Mouse (Mus musculus): Measurements from ENCODE around the gene Emd. TPM values are rescaled to one million over a fixed set of nuclear protein-coding genes. Genes with fewer than 3 reads are reported as not detected.

Emd gene
- polyA plus RNA-seq, 1 experiment from 2014 or later = 30.7 TPM

- H3K4me2 ChIP-seq (ENCODE audit: low read length) = peak within 1 kb of the TSS; percentile 64
- peaks cover 4% of the 10 kb centered on the region for H3K36me3 ChIP-seq (ENCODE audit: control insufficient read depth, insufficient read depth, low read length)
- peak within 1 kb of the TSS; percentile 67 for H3K27ac ChIP-seq (ENCODE audit: low read depth)
- WGBS = 18% methylated on average over 16 of the region's 16 CpGs
- no peaks in the 10 kb centered on the region for H3K27me3 ChIP-seq (replicated peaks; ENCODE audit: control insufficient read depth, insufficient read depth, low read length)
- no peaks in the 10 kb centered on the region for H3K9me3 ChIP-seq (ENCODE audit: control insufficient read depth, low read length)
- H3K4me3 ChIP-seq (ENCODE audit: low read depth, low read length) = peak within 1 kb of the TSS; percentile 53
- DNase-seq (ENCODE audit: low spot score) (peak; percentile 74), ATAC-seq (replicated peaks; ENCODE audit: low FRiP score, low TSS enrichment, low read depth) (peak; percentile 92)
- H3K9ac ChIP-seq (ENCODE audit: low read length) = peak within 1 kb of the TSS; percentile 59
- H3K4me1 ChIP-seq (replicated peaks; ENCODE audit: control insufficient read depth, insufficient read depth, low read length) = 0 out of 2 replicates have a peak, but pooled peaks cover 5% of the 10 kb centered on the region
Measured at GRCm38 (mm10) chrX:74281732-74282394, 27.4 kb downstream of the Emd start, which contains the start of the genes Taz and Dnase1l1. TSS of gene Taz (plus strand) at chrX:74281912. TSS of gene Dnase1l1 (minus strand) at chrX:74282337.

GRCm38 (mm10) chrX:74282395-74283091 lies 28.1 kb downstream of the Emd start:
- Histone ChIP-seq H3K9ac (ENCODE audit: low read length) (peak overlapping the region; percentile 59), H3K9me3 (ENCODE audit: control insufficient read depth, low read length) (no peaks in the 10 kb centered on the region), H3K36me3 (ENCODE audit: control insufficient read depth, insufficient read depth, low read length) (peaks cover 4% of the 10 kb centered on the region), H3K27me3 (replicated peaks; ENCODE audit: control insufficient read depth, insufficient read depth, low read length) (no peaks in the 10 kb centered on the region), H3K4me3 (ENCODE audit: low read depth, low read length) (peak overlapping the region; percentile 53), H3K4me1 (replicated peaks; ENCODE audit: control insufficient read depth, insufficient read depth, low read length) (0 out of 2 replicates have a peak, but pooled peaks cover 5% of the 10 kb centered on the region), H3K27ac (ENCODE audit: low read depth) (peak overlapping the region; percentile 67), H3K4me2 (ENCODE audit: low read length) (peak overlapping the region; percentile 64)
- 18% methylated on average over 39 of the region's 39 CpGs for WGBS
- ATAC-seq (replicated peaks; ENCODE audit: low FRiP score, low TSS enrichment, low read depth) = peak; percentile 73
- DNase-seq (ENCODE audit: low spot score) = peak; percentile 84

GRCm38 (mm10) chrX:74283092-74283437 lies 28.6 kb downstream of the Emd start:
- Histone ChIP-seq H3K9me3 (ENCODE audit: control insufficient read depth, low read length) (no peaks in the 10 kb centered on the region), H3K4me3 (ENCODE audit: low read depth, low read length) (peak overlapping the region; percentile 53), H3K27ac (ENCODE audit: low read depth) (peak overlapping the region; percentile 67), H3K9ac (ENCODE audit: low read length) (peak overlapping the region; percentile 59), H3K4me1 (replicated peaks; ENCODE audit: control insufficient read depth, insufficient read depth, low read length) (0 out of 2 replicates have a peak, but pooled peaks cover 5% of the 10 kb centered on the region), H3K36me3 (ENCODE audit: control insufficient read depth, insufficient read depth, low read length) (peaks cover 7% of the 10 kb centered on the region), H3K27me3 (replicated peaks; ENCODE audit: control insufficient read depth, insufficient read depth, low read length) (no peaks in the 10 kb centered on the region), H3K4me2 (ENCODE audit: low read length) (peak overlapping the region; percentile 64)
- 36% methylated on average over 5 of the region's 5 CpGs for WGBS
- ATAC-seq (replicated peaks; ENCODE audit: low FRiP score, low TSS enrichment, low read depth) (no peak), DNase-seq (ENCODE audit: low spot score) (peak; percentile 53)

GRCm38 (mm10) chrX:74293431-74293830 lies 38.9 kb downstream of the Emd start:
- no peaks in the 10 kb centered on the region for H3K27me3 ChIP-seq (replicated peaks; ENCODE audit: control insufficient read depth, insufficient read depth, low read length)
- WGBS = 77% methylated on average over 4 of the region's 4 CpGs
- H3K4me2 ChIP-seq (ENCODE audit: low read length) = no peak overlapping the region
- no peaks in the 10 kb centered on the region for H3K4me1 ChIP-seq (replicated peaks; ENCODE audit: control insufficient read depth, insufficient read depth, low read length)
- H3K9me3 ChIP-seq (ENCODE audit: control insufficient read depth, low read length) = no peaks in the 10 kb centered on the region
- ATAC-seq (replicated peaks; ENCODE audit: low FRiP score, low TSS enrichment, low read depth) (no peak), DNase-seq (ENCODE audit: low spot score) (no peak)
- no peak overlapping the region for H3K9ac ChIP-seq (ENCODE audit: low read length)
- no peak overlapping the region for H3K27ac ChIP-seq (ENCODE audit: low read depth)
- H3K36me3 ChIP-seq (ENCODE audit: control insufficient read depth, insufficient read depth, low read length) = peaks cover 5% of the 10 kb centered on the region; the same call in 1 of the 2 replicates
- H3K4me3 ChIP-seq (ENCODE audit: low read depth, low read length) = no peak overlapping the region

GRCm38 (mm10) chrX:74296538-74297448 lies 42.3 kb downstream of the Emd start, which contains the start of gene Atp6ap1:
TSS of gene Atp6ap1 (plus strand) at chrX:74297097.
- H3K4me1 ChIP-seq (replicated peaks; ENCODE audit: control insufficient read depth, insufficient read depth, low read length) = no peaks in the 10 kb centered on the region
- peak within 1 kb of the TSS; percentile 71 for H3K9ac ChIP-seq (ENCODE audit: low read length)
- H3K4me3 ChIP-seq (ENCODE audit: low read depth, low read length) = peak within 1 kb of the TSS; percentile 63
- peak within 1 kb of the TSS; percentile 64 for H3K4me2 ChIP-seq (ENCODE audit: low read length)
- ATAC-seq (replicated peaks; ENCODE audit: low FRiP score, low TSS enrichment, low read depth) = peak; percentile 98
- H3K27me3 ChIP-seq (replicated peaks; ENCODE audit: control insufficient read depth, insufficient read depth, low read length) = no peaks in the 10 kb centered on the region
- H3K36me3 ChIP-seq (ENCODE audit: control insufficient read depth, insufficient read depth, low read length) = peaks cover 20% of the 10 kb centered on the region; the same call in 1 of the 2 replicates
- H3K27ac ChIP-seq (ENCODE audit: low read depth) = peak within 1 kb of the TSS; percentile 33; the same call in 1 of the 2 replicates
- peak; percentile 95 for DNase-seq (ENCODE audit: low spot score)
- H3K9me3 ChIP-seq (ENCODE audit: control insufficient read depth, low read length) = no peaks in the 10 kb centered on the region
- WGBS = 13% methylated on average over 37 of the region's 37 CpGs

- H3K27me3 ChIP-seq (replicated peaks; ENCODE audit: control insufficient read depth, insufficient read depth, low read length) = no peaks in the 10 kb centered on the region
- peaks cover 20% of the 10 kb centered on the region; the same call in 1 of the 2 replicates for H3K36me3 ChIP-seq (ENCODE audit: control insufficient read depth, insufficient read depth, low read length)
- no peaks in the 10 kb centered on the region for H3K9me3 ChIP-seq (ENCODE audit: control insufficient read depth, low read length)
- H3K4me1 ChIP-seq (replicated peaks; ENCODE audit: control insufficient read depth, insufficient read depth, low read length) = no peaks in the 10 kb centered on the region
- H3K9ac ChIP-seq (ENCODE audit: low read length) = no peak overlapping the region
- no peak overlapping the region for H3K4me3 ChIP-seq (ENCODE audit: low read depth, low read length)
- no peak for ATAC-seq (replicated peaks; ENCODE audit: low FRiP score, low TSS enrichment, low read depth)
- DNase-seq (ENCODE audit: low spot score) = no peak
- 86% methylated on average over 1 of the region's 1 CpGs for WGBS
- H3K4me2 ChIP-seq (ENCODE audit: low read length) = no peak overlapping the region
- no peak overlapping the region for H3K27ac ChIP-seq (ENCODE audit: low read depth)
Measured at GRCm38 (mm10) chrX:74298348-74298747, 43.9 kb downstream of the Emd start.

- Histone ChIP-seq H3K9me3 (ENCODE audit: control insufficient read depth, low read length) (no peaks in the 10 kb centered on the region), H3K4me2 (ENCODE audit: low read length) (no peak overlapping the region), H3K27ac (ENCODE audit: low read depth) (no peak overlapping the region), H3K36me3 (ENCODE audit: control insufficient read depth, insufficient read depth, low read length) (peaks cover 24% of the 10 kb centered on the region; the same call in 1 of the 2 replicates), H3K4me1 (replicated peaks; ENCODE audit: control insufficient read depth, insufficient read depth, low read length) (no peaks in the 10 kb centered on the region), H3K27me3 (replicated peaks; ENCODE audit: control insufficient read depth, insufficient read depth, low read length) (no peaks in the 10 kb centered on the region), H3K9ac (ENCODE audit: low read length) (no peak overlapping the region), H3K4me3 (ENCODE audit: low read depth, low read length) (no peak overlapping the region)
- no peak for DNase-seq (ENCODE audit: low spot score)
- no peak for ATAC-seq (replicated peaks; ENCODE audit: low FRiP score, low TSS enrichment, low read depth)
- 87% methylated on average over 3 of the region's 3 CpGs for WGBS
Measured at GRCm38 (mm10) chrX:74299721-74300120, 45.2 kb downstream of the Emd start.
